Mouse (Mus musculus) G1E (cell line): Measurements from ENCODE around the gene Abhd2. TPM values are rescaled to one million over a fixed set of nuclear protein-coding genes. Genes with fewer than 3 reads are reported as not detected.

Experiments
- ATAC-seq: 2 replicates; pipeline ENCODE4 v1.8.0; 2016; ENCODE audit warnings: mild to moderate bottlenecking; ENCODE audit not compliant: insufficient number of reproducible peaks, poor library complexity, low FRiP score, severe bottlenecking; ENCODE audit errors: extremely low read depth
- DNase-seq: peaks from one replicate; pipeline ENCODE4 v3.0.0; 2012; ENCODE audit warnings: low spot score
- H3K27me3 ChIP-seq: 2 replicates; pipeline ENCODE4 v1.6.1; 2012; ENCODE audit warnings: mild to moderate bottlenecking, low read length, inconsistent platforms; ENCODE audit not compliant: insufficient read depth
- H3K36me3 ChIP-seq: replicated peaks from 2 replicates; pipeline ENCODE3; 2012; ENCODE audit warnings: mild to moderate bottlenecking, inconsistent platforms
- H3K4me1 ChIP-seq: 2 replicates; pipeline ENCODE4 v1.6.1; 2012; ENCODE audit warnings: low read depth, low read length, inconsistent platforms, mixed read lengths; ENCODE audit not compliant: insufficient read depth
- H3K4me3 ChIP-seq: 2 replicates; pipeline ENCODE4 v1.5.1; 2012; ENCODE audit warnings: low read depth, mild to moderate bottlenecking, inconsistent platforms, low read length, moderate library complexity, mixed read lengths
- H3K9me3 ChIP-seq: replicated peaks from 2 replicates; pipeline ENCODE4 v1.6.1; 2012; ENCODE audit warnings: inconsistent platforms
- CTCF ChIP-seq: IDR thresholded peaks from 2 replicates; pipeline ENCODE4 v1.5.1; 2012; ENCODE audit warnings: low read depth, low read length, inconsistent platforms, mixed read lengths
- GATA1 ChIP-seq: IDR thresholded peaks from 2 replicates; pipeline ENCODE4 v1.6.1; 2012; ENCODE audit warnings: borderline replicate concordance, low read length, inconsistent platforms, mixed read lengths
- GATA2 ChIP-seq: IDR thresholded peaks from 2 replicates; pipeline ENCODE4 v1.6.1; 2012; ENCODE audit warnings: low read depth, low read length, inconsistent platforms, borderline replicate concordance
- POLR2AphosphoS5 ChIP-seq: IDR thresholded peaks from 2 replicates; pipeline ENCODE4 v1.6.1; 2012; ENCODE audit warnings: low read depth, low read length, inconsistent platforms; ENCODE audit not compliant: insufficient replicate concordance
- TAL1 ChIP-seq: conservative IDR thresholded peaks from 2 replicates; pipeline ENCODE4 v1.6.1; 2012; ENCODE audit warnings: low read depth, low read length, inconsistent platforms, mixed read lengths
- polyA plus RNA-seq: library from polyadenylated mRNA; stranded (reverse); fragments of >175 nt; gene quantifications from 2 replicates; pipeline ENCODE4 v1.2.3, GENCODE M21; 2012
- total RNA-seq, 2 experiments: library from RNA; stranded (forward) in 1 of 2; stranded (reverse) in 1 of 2; fragments of 200-1000 nt in 1 of 2; fragments of >200 nt in 1 of 2; fragmentation: Nextera tagmentation in 1 of 2; gene quantifications; 2 replicates each; pipeline ENCODE4 v1.2.3; 2014 to 2017

The Abhd2 gene
- total and polyA plus RNA-seq, 3 experiments: 9.1 to 68.8 (median 33.8) TPM

DNA sequence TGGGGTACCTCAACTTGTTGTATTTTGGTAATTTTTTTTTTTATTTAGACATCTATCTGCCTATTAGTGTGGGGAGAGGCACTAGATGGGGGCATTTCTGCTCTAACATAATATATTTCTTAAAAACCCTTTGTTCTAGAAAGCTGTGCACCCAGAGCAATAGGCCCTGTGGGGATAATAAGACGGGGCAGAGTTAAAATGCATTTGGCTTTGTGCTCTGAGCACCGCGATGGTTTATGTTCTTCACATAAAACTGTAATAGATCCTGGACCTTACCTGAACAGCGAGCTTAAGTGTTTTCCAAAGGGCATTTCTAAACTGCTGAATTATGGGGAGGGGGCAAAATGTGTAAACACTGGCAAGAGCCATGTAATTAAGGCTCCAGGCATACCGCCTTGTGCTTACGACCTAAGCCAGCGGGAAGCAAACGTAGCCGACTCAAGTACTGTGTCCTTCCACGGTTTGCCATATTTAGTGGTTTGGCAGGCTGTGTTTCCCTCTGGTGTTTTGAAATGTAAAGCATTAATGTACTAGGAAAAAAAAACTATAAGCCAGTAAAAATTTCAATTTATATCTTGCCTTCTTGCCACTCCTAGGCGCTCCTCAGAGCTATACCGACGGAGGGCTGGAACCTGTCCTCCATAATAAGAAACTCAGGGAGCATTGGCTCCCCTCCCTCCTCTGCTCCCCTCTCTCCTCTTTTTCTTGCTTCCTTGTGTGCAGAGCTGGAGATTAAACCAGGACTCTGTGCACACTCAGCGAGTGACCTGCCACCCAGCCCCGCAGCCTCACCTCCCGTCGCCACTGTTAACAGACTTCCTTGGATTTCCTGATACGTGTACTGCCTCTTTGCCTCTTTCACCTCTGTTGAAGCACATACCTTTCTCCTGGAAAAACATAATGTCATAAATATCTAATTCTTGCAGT lies 141.7 kb downstream of the Abhd2 start:
- Histone ChIP-seq H3K4me1 (no peaks in the 10 kb centered on the region), H3K36me3 (peaks cover 79% of the 10 kb centered on the region), H3K27me3 (no peaks in the 10 kb centered on the region), H3K9me3 (no peaks in the 10 kb centered on the region), H3K4me3 (no peak overlapping the region)
- ATAC-seq (no peak), DNase-seq (no peak)
- TF ChIP-seq GATA1 (no peak), GATA2 (no peak), POLR2AphosphoS5 (no peak), CTCF (no peak), TAL1 (no peak)

Other genes with a start within 250 kb of the Abhd2 start
- not detected in 2 replicates for gene Acan, start 219.7 kb upstream of the Abhd2 start, total RNA-seq (2014; fragmentation: Nextera tagmentation)
- 0.05 and 0.06 TPM in 2 replicates for gene Acan, start 219.7 kb upstream of the Abhd2 start, total RNA-seq (2017)
- gene Acan, start 219.7 kb upstream of the Abhd2 start, polyA plus RNA-seq: not detected in 2 replicates
- gene Hapln3, start 142.2 kb upstream of the Abhd2 start, total RNA-seq (2014; fragmentation: Nextera tagmentation): not detected in 2 replicates
- gene Hapln3, start 142.2 kb upstream of the Abhd2 start, total RNA-seq (2017): 0.05 and 0.12 TPM in 2 replicates
- not detected in 2 replicates for gene Hapln3, start 142.2 kb upstream of the Abhd2 start, polyA plus RNA-seq
- gene Mfge8, start 124.1 kb upstream of the Abhd2 start, total RNA-seq (2014; fragmentation: Nextera tagmentation): 1.5 TPM in 1 of 2 replicates, not detected in the other
- gene Mfge8, start 124.1 kb upstream of the Abhd2 start, total RNA-seq (2017): 14.5 and 15.5 TPM in 2 replicates
- gene Mfge8, start 124.1 kb upstream of the Abhd2 start, polyA plus RNA-seq: 1.6 and 1.9 TPM in 2 replicates
- not detected in 2 replicates for gene Rlbp1, start 113.8 kb downstream of the Abhd2 start, total RNA-seq (2014; fragmentation: Nextera tagmentation)
- not detected in 2 replicates for gene Rlbp1, start 113.8 kb downstream of the Abhd2 start, total RNA-seq (2017)
- gene Rlbp1, start 113.8 kb downstream of the Abhd2 start, polyA plus RNA-seq: not detected in 2 replicates
- 14.9 and 24.2 TPM in 2 replicates for gene Fanci, start 118.7 kb downstream of the Abhd2 start, total RNA-seq (2014; fragmentation: Nextera tagmentation)
- gene Fanci, start 118.7 kb downstream of the Abhd2 start, total RNA-seq (2017): 27.8 and 28.6 TPM in 2 replicates
- gene Fanci, start 118.7 kb downstream of the Abhd2 start, polyA plus RNA-seq: 0.41 and 0.63 TPM in 2 replicates
- gene Polg, start 193.2 kb downstream of the Abhd2 start, total RNA-seq (2014; fragmentation: Nextera tagmentation): 40.6 and 42.5 TPM in 2 replicates
- gene Polg, start 193.2 kb downstream of the Abhd2 start, total RNA-seq (2017): 140 and 152 TPM in 2 replicates
- 87.4 and 92.9 TPM in 2 replicates for gene Polg, start 193.2 kb downstream of the Abhd2 start, polyA plus RNA-seq